Mouse (Mus musculus) spleen, adult 2 months (tissue): ENCODE data around the gene Crtc1. TPM values are rescaled to one million over a fixed set of nuclear protein-coding genes. Genes with fewer than 3 reads are reported as not detected.
A peak's percentile ranks its signal among the peaks of the same experiment; 100 is the strongest.

Experiments
- DNase-seq, 2 experiments: peaks; one replicate each; pipeline versions ENCODE4 v3.0.0 to v3.0.0-alpha.2; 2012 to 2021; ENCODE audit warnings: low spot score in 2 of 2, low read depth in 1 of 2
- H3K27ac ChIP-seq: fragments of 200-500 bp; 2 replicates; pipeline ENCODE4 v1.5.1; 2012; ENCODE audit warnings: low read length, inconsistent platforms; ENCODE audit not compliant: insufficient read depth
- H3K27me3 ChIP-seq: fragments of 200-500 bp; 2 replicates; pipeline ENCODE4 v1.6.1; 2012; ENCODE audit warnings: mild to moderate bottlenecking, moderate library complexity, low read length, inconsistent platforms; ENCODE audit not compliant: control insufficient read depth, insufficient read depth
- H3K36me3 ChIP-seq: fragments of 200-500 bp; 2 replicates; pipeline ENCODE4 v1.6.1; 2012; ENCODE audit warnings: mild to moderate bottlenecking, low read length, inconsistent platforms; ENCODE audit not compliant: control insufficient read depth, insufficient read depth
- H3K4me1 ChIP-seq: fragments of 200-500 bp; 2 replicates; pipeline ENCODE4 v1.6.1; 2011; ENCODE audit warnings: inconsistent platforms; ENCODE audit not compliant: control insufficient read depth, insufficient read depth, insufficient read length
- H3K4me3 ChIP-seq: fragments of 200-500 bp; 2 replicates; pipeline ENCODE4 v1.5.1; 2011; ENCODE audit warnings: mild to moderate bottlenecking, inconsistent platforms; ENCODE audit not compliant: insufficient read depth, insufficient read length; ENCODE audit errors: extremely low read depth
- CTCF ChIP-seq: fragments of 200-500 bp; IDR thresholded peaks from 2 replicates; pipeline ENCODE4 v1.5.1; 2011; ENCODE audit warnings: mild to moderate bottlenecking, inconsistent platforms; ENCODE audit not compliant: insufficient read depth, insufficient read length, insufficient replicate concordance; ENCODE audit errors: extremely low read depth
- POLR2A ChIP-seq: fragments of 200-500 bp; IDR thresholded peaks from 2 replicates; pipeline ENCODE4 v1.6.1; 2011; ENCODE audit warnings: low read depth, low read length, inconsistent platforms
- WGBS: fragments of 180-500 bp; shearing (Covaris S2); methylation state at CpG from one replicate; pipeline ENCODE4 v1.1.7; 2018; 5-methylcytosine and 5-hydroxymethylcytosine counted together
- polyA plus RNA-seq: library from polyadenylated mRNA; depleted of rRNA; stranded (reverse); fragments of >200 nt; gene quantifications from 2 replicates; pipeline ENCODE4 v1.2.3, GENCODE M21; 2012

The Crtc1 gene
- polyA plus RNA-seq, 1 experiment = 18.9 TPM

GRCm38 (mm10) chr8:70353194-70353817 is 86.1 kb downstream of the Crtc1 start, which contains the start of gene Upf1:
Gene Upf1 (minus strand): TSS chr8:70353278.
- peaks cover 30% of the 10 kb centered on the region; the same call in 1 of the 2 replicates for H3K4me1 ChIP-seq
- under 1% methylated on average over 57 of the region's 69 CpGs for WGBS

DNA sequence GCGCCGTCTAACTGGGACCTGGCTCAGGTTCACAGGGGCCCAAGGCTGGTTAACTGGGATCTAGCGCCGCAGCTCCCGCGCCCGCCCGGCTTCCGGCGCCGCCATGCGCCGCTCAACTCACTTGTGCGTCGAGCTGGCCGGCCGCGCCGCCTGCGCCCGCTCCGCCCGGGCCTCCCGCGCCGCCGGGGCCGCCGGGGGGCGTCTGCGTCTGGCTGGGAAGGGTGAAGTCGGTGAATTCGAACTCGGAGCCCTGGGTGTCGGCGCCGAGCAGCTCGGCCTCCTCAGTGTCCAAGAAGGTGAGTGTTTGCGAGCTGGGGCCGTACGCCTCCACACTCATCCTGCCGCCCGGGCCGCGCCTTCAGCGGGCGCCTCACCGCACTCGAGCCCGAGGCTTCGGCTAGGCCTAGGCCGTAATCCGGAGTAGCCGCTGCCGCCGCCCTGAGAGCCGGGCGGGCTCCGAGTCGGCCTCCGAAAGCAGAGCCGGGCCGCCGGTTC is 86.7 kb downstream of the Crtc1 start:
- no peak for TF ChIP-seq POLR2A
- TF ChIP-seq CTCF = no peak
- WGBS = under 1% methylated on average over 59 of the region's 64 CpGs
- H3K27me3 ChIP-seq = no peaks in the 10 kb centered on the region
- H3K4me3 ChIP-seq = peak overlapping the region; percentile 90
- no peaks in the 10 kb centered on the region for H3K36me3 ChIP-seq
- DNase-seq = no peak
- H3K4me1 ChIP-seq = peaks cover 30% of the 10 kb centered on the region; the same call in 1 of the 2 replicates
- H3K27ac ChIP-seq = peak overlapping the region; percentile 78

More at GRCm38 (mm10) chr8:70353194-70353817, 86.1 kb downstream of the Crtc1 start, which contains the start of gene Upf1:
- Histone ChIP-seq H3K27ac (peak within 1 kb of the TSS; percentile 78), H3K36me3 (no peaks in the 10 kb centered on the region), H3K4me3 (peak within 1 kb of the TSS; percentile 90), H3K27me3 (no peaks in the 10 kb centered on the region)
- TF ChIP-seq POLR2A (peak; percentile 25), CTCF (no peak)
- peak; percentile 96 to 99 for DNase-seq

GRCm38 (mm10) chr8:70352000-70352384 is 87.4 kb downstream of the Crtc1 start:
- Histone ChIP-seq H3K4me1 (peaks cover 30% of the 10 kb centered on the region; the same call in 1 of the 2 replicates), H3K27ac (no peak overlapping the region)
- WGBS = 26% methylated on average over 3 of the region's 3 CpGs

DNA sequence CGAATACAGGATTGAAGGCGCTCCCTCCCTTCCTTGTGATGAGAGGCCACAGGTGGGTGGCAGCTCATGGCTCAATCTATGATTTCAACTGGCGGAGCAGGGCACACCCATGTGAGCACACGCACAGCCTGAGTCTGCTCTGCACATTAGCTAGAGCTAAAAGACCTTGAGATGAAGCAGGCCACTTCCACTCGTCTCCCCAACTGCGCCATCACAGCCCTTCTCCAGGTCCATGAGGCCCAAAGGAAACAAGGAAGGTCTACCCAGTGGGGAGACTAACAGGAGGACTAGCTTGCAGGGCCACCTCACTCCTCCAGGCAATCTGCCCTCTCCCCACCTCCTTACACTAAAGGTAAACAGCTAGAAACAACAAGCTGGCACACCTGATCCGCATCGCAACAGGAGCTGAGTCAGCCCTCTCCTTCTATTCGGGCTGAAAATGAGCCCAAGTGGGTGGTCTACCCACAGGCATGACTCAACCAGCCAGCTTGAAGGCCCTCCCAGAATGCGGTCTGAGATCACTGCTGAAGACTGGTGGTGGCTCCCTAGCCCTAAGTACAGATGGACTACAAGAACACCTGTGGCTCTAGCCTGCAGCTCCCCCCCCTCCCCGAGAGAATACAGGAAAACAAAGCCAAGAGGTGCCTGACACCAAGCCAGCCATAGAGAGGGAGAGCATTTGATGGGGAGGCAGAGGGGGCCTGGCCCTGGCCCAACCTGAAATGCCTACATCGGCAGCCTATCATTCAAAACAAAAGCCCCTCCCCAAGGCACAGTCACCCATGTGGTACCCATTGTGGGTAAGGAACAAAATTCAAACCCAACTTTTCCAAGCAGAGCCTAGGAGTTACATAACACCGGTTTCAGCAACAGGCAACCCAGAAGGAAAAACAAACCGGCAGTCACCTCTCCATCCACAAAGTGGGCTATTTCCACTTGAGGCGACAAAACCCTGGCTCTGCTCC is 88.1 kb downstream of the Crtc1 start:
- no peak overlapping the region for H3K27ac ChIP-seq
- peak overlapping the region; percentile 90 for H3K4me3 ChIP-seq
- WGBS = 42% methylated on average over 15 of the region's 15 CpGs
- DNase-seq = no peak
- TF ChIP-seq CTCF (no peak), POLR2A (no peak)
- H3K27me3 ChIP-seq = no peaks in the 10 kb centered on the region
- no peaks in the 10 kb centered on the region; the same call in 1 of the 2 replicates for H3K36me3 ChIP-seq
- H3K4me1 ChIP-seq = peaks cover 30% of the 10 kb centered on the region; the same call in 1 of the 2 replicates

More at GRCm38 (mm10) chr8:70352000-70352384, 87.4 kb downstream of the Crtc1 start:
- no peak for TF ChIP-seq CTCF
- TF ChIP-seq POLR2A = no peak
- peak overlapping the region; percentile 90 for H3K4me3 ChIP-seq
- no peaks in the 10 kb centered on the region for H3K36me3 ChIP-seq
- no peaks in the 10 kb centered on the region for H3K27me3 ChIP-seq
- DNase-seq = no peak

DNA sequence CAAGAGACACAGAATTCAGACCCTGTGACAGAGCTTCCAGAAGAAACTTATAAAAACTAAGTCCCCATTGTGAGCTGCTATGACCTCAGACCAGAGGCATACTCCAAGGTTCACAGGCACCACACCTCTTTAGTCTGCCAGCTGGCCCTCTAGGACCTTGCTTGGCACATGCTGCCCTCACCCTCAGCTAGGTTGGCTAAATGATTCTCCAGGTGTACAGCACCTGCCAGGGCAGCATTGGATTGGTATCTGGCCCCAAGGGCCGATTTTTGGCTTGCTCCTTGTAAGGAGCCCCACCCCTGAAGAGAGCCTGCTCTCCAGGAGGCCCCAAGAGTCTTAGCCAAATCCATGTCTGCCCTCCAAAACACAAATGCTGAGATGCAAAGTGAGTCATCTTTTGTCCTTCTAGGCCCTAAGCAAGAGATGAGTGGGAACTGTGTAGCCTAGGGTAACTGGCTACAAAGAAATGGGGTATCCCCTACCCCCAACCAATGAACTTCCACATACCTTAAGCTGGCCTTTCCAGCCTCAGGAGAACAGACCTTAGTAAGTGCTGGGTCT is 91.4 kb downstream of the Crtc1 start:
- WGBS = 71% methylated on average over 1 of the region's 1 CpGs
- Histone ChIP-seq H3K4me1 (peaks cover 22% of the 10 kb centered on the region; the same call in 1 of the 2 replicates), H3K36me3 (peaks cover 2% of the 10 kb centered on the region), H3K27ac (no peak overlapping the region), H3K4me3 (no peak overlapping the region), H3K27me3 (no peaks in the 10 kb centered on the region)
- TF ChIP-seq CTCF (no peak), POLR2A (no peak)
- DNase-seq = no peak

- H3K36me3 ChIP-seq = peaks cover 2% of the 10 kb centered on the region
- no peak for TF ChIP-seq CTCF
- no peaks in the 10 kb centered on the region for H3K27me3 ChIP-seq
- WGBS = 79% methylated on average over 4 of the region's 4 CpGs
- no peak overlapping the region for H3K4me3 ChIP-seq
- DNase-seq = no peak
- H3K4me1 ChIP-seq = peaks cover 22% of the 10 kb centered on the region; the same call in 1 of the 2 replicates
- H3K27ac ChIP-seq = no peak overlapping the region
These were observed 91.9 kb downstream of the Crtc1 start for GRCm38 (mm10) chr8:70347443-70347842.
